Mouse (Mus musculus) right cerebral cortex, postnatal 36 days (tissue): ENCODE measurements at regions not wholly inside any gene's neighbourhood (a gene's known extent, or its start where the extent isn't known, plus 50 kb on each side); places are given as distances from the start of the nearest gene placed in this dataset.

Source experiments
- DNase-seq, 2 experiments: peaks; one replicate each; pipeline ENCODE4 v3.0.0; 2022; ENCODE audit warnings: low spot score in 2 of 2, mixed read lengths in 1 of 2

- DNase-seq: no peak
These were observed 78.8 kb downstream of the Zfp619 start for GRCm38 (mm10) chr7:39596403-39596802.

- no peak for DNase-seq
These were observed 96.2 kb downstream of the Zfp619 start for GRCm38 (mm10) chr7:39613767-39614166.

GRCm38 (mm10) chr7:39615092-39615491, 97.5 kb downstream of the Zfp619 start:
- DNase-seq: no peak

GRCm38 (mm10) chr7:39621796-39622195, 104.2 kb downstream of the Zfp619 start:
- DNase-seq: no peak

- DNase-seq: no peak
These were observed 115.3 kb downstream of the Zfp619 start for GRCm38 (mm10) chr7:39632836-39633235.

GRCm38 (mm10) chr7:39642333-39642732, 124.8 kb downstream of the Zfp619 start:
- no peak for DNase-seq

GRCm38 (mm10) chr7:39643323-39643722, 125.8 kb downstream of the Zfp619 start:
- DNase-seq: no peak

GRCm38 (mm10) chr7:39650483-39651102, 133.0 kb downstream of the Zfp619 start:
- no peak for DNase-seq

GRCm38 (mm10) chr7:39654563-39655286, 137.2 kb downstream of the Zfp619 start:
- no peak for DNase-seq

GRCm38 (mm10) chr7:39655287-39655652, 137.7 kb downstream of the Zfp619 start:
- DNase-seq: peak; percentile 16 to 39

- no peak for DNase-seq
These were observed 138.3 kb downstream of the Zfp619 start for GRCm38 (mm10) chr7:39655709-39656397.

- no peak for DNase-seq
These were observed 142.0 kb downstream of the Zfp619 start for GRCm38 (mm10) chr7:39659597-39659996.

- no peak for DNase-seq
These were observed 157.7 kb downstream of the Zfp619 start for GRCm38 (mm10) chr7:39675124-39675846.

- DNase-seq: no peak
These were observed 158.3 kb downstream of the Zfp619 start for GRCm38 (mm10) chr7:39675847-39676238.

GRCm38 (mm10) chr7:39680411-39680810, 162.8 kb downstream of the Zfp619 start:
- DNase-seq: no peak

- DNase-seq: no peak
These were observed 179.0 kb downstream of the Zfp619 start for GRCm38 (mm10) chr7:39696589-39696988.

- no peak for DNase-seq
These were observed 183.9 kb downstream of the Zfp619 start for GRCm38 (mm10) chr7:39701506-39701905.

- no peak for DNase-seq
These were observed 187.8 kb downstream of the Zfp619 start for GRCm38 (mm10) chr7:39705118-39706095.

GRCm38 (mm10) chr7:39706606-39707005, 189.0 kb downstream of the Zfp619 start:
- DNase-seq: no peak

GRCm38 (mm10) chr7:39716340-39717150, 199.0 kb downstream of the Zfp619 start:
- DNase-seq: peak in 1 of 2 experiments; percentile 7
